Mouse (Mus musculus) skeletal muscle tissue, adult 2 months (tissue): Measurements from ENCODE around the gene Crabp2.
A peak's percentile ranks its signal among the peaks of the same experiment; 100 is the strongest.

ENCODE experiments used
- DNase-seq: peaks from one replicate; pipeline ENCODE4 v3.0.0-alpha.2; 2012; ENCODE audit warnings: low read depth, low spot score

Gene Crabp2

DNA sequence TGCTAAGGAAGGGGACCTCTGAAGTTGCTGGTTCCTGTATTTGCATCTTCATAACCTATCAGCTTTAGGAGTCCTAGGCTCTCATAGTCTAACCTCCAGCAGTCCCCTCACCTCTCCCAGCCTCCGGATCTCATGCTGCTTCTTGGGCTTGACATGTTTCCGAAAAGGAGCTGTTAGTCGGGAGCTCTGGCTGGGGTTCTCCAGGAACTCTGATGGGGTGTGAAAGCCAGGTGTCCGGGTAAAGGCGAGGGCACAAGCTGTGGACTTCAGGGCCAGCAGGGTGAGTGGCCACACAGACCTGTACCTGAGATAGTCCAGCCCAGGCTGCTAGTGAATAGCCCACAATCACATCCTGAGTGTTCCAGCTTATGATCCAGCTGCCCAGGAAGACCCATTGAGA lies 21.0 kb upstream of the Crabp2 start:
- no peak for DNase-seq

DNA sequence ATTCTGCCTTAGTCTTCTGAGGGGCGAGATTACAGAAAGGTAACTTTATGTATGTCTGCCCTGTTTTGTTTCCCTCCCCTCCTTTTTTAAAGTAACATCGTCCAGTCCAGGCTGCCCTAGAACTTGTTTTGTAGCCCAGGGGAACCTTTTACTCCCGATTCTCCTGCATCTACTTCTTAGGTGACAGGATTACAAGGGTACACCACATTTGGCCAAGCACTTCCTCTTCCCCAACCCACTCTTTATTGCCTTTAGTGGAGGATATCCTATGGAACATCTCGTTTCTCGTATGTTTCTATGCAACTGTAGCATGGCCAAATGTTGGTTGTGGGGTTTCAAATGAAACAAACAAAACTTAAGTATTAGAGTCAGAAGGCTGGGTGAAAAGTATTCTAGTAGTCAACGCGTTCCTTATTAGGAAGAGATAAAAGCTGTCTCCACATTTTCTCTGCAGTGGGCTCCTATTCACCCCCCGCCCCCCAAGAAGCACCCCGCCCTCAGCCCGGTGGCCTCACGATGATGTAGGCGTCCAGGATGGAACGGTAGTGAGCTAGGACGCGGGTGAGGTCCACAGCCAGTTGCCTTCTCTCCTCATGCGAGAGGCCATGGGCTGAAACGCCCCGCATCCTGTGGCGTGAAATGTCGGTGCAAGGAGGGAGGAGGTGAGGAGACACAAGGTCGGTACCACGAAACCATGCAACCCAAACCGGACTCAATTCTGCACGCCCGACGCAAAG lies 19.0 kb upstream of the Crabp2 start:
- DNase-seq: no peak

DNA sequence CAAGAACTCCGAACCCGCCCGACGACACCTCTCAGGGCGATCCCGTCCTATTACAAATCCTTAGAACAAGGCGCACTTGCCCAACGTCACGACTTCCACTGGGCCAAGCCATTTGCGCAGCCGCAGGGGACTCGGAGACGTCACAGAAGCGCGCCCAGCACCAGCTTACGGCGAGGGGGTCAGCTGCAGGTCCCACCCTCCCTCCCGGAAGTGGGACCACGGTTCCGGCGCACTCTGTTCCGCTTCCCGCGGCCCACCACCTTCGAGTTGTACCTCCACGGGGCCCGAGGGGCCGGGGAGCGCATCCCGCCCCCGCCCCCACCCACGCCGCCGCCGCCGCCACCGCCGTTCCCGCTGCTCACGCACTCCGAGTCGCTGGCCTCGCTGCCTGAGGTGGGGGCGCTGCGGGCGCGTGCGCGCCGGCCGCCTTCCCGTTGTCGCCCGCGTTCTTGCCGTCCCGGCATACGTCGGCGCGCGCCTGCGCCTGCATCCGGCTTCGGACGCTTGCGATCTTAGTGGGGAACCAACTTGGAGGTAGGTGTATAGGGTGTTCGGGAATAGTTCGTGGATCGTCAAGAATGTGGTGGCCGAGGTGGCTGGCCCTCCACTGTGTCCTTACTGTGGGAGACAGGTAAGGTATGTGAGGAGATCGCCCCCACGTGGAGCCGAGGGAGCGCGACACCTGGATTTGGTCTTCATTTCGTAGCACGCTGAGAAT lies 18.2 kb upstream of the Crabp2 start, which contains the start of the genes Isg20l2 and Rrnad1:
TSS of gene Isg20l2 (plus strand) at position 237 of the 718 bp plus-strand sequence.
TSS of gene Rrnad1 (minus strand) at position 640 of the 718 bp plus-strand sequence.
- peak; percentile 96 for DNase-seq

DNA sequence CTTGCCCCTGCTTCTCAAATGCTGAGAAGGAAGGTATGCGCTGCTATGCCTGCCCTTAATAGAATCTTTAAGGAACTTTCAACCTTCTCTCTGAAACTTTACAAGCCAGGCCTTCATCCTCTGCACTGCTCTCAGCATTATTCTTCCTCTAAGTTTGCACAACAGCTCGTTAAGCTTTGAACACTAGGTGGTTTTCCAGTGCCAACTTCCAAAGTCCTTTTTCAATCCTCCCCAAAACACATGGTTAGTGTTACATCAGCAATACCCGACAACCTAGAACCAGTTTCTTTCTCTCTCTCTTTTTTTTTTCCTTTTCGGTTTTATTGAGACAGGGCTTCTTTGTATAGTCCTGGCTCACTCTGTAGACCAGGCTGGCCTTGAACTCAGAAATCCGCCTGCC lies 14.4 kb upstream of the Crabp2 start:
- DNase-seq: no peak

DNA sequence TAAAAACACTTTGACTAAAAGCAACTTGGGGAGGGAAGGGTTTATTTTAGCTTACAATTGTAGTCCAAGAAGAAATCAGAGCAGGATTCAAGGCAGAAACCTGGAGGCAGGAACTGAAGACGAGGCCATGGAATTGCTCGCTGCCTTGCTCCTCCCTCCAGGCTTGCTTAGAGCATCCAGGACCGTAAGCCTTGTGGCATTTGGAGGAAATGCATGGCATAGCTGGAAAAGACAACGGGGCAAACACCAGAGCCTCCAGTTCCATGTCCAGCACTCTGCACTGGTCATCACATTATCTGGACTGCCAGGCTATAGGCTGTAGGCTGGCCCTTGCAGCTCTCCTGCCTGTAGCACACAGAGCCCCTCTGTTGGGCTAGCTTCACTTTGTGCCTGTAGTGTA lies 14.0 kb upstream of the Crabp2 start:
- no peak for DNase-seq

DNA sequence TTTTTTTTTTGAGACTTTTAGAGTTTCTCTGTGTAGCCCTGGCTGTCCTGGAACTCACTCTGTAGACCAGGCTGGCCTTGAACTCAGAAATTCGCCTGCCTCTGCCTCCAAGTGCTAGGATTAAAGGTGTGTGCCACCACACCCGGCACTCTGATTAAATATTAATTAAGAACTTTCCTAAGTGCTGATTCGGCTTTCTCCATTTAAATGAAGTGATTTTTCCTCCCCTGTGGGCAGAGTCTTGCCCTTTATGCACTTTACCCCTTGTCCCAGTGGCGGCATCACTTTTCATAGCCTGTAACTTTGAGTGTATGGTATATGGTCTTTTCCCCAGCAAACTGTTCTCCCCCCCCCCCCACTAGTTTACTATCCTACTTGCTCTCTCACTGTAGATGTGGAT lies 13.3 kb upstream of the Crabp2 start:
- DNase-seq: no peak

DNA sequence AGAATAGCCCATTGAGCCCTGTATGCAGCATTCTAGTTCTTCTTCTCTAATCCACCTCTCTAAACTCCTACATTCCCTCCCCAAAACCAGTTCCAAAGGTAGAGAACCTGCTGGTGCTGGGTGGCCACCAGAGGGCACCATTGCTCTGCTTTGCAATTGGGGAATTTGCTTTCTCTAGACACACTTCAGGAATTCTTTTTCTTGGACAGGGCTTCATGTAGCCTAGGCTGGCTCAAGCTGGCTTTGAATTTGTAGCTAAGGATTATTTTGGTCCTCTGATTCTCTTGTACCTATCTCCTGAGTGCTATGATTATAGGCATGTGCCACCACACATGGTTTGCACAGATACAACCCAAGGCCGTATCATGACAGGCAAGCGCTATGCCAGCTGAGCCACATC lies 12.7 kb upstream of the Crabp2 start:
- peak; percentile 44 for DNase-seq

DNA sequence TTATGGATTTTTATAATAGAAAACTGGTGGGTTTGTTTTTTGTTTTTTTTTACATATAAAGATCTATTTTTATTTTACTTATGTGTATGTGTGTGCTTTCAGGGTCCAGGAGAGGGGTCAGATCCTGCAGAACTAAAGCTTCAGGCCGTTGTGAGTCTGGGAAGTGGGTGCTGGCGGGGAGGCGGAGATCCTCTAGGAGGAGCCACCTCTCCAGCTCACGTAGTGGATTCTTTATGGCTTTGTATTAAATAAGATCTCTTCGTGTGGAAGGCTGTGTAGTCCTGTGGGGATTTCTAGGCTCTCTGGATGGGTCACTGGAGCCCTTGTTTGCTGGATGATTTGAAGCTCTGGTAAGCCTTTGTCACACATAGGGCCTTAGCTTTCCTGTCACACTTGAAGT lies 7.9 kb upstream of the Crabp2 start:
- no peak for DNase-seq

DNA sequence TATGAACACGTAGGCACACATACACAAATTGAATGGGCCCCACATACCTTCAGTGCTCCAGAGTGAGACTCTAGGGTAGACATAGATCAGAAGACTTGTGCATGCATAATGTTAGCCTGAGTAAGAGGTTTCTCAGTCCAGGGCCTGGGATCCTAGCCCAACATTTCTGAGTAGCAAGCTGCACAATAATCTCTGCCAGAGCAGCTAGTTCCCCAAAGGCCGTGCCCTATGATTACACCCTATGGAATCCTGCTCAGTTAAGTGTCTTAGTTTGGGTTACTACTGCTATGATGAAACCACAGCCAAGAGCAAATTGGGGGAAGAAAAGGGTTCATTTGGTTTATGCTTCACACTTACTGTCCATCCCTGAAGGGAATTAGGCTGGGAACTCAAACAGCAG lies 6.0 kb upstream of the Crabp2 start:
- DNase-seq: no peak

DNA sequence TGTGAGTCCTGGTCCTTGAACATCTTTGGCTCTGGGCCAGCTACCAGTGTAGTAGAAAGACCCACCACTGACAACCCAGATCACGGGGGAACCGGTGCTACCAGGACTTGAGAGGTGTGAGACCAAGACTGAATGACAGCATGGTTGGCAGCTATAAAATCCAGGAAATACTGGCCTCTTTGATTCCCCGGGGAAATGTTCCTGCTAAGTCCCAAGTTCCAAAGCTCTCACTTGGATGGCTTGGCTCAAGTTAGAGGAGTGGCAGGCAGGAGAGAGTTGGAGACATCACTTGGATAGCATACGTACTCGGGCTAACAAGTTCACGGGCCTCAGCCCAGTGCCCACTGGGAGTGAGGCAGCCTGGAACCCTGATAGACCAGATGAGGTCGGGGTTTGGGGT lies 4.9 kb upstream of the Crabp2 start:
- no peak for DNase-seq

DNA sequence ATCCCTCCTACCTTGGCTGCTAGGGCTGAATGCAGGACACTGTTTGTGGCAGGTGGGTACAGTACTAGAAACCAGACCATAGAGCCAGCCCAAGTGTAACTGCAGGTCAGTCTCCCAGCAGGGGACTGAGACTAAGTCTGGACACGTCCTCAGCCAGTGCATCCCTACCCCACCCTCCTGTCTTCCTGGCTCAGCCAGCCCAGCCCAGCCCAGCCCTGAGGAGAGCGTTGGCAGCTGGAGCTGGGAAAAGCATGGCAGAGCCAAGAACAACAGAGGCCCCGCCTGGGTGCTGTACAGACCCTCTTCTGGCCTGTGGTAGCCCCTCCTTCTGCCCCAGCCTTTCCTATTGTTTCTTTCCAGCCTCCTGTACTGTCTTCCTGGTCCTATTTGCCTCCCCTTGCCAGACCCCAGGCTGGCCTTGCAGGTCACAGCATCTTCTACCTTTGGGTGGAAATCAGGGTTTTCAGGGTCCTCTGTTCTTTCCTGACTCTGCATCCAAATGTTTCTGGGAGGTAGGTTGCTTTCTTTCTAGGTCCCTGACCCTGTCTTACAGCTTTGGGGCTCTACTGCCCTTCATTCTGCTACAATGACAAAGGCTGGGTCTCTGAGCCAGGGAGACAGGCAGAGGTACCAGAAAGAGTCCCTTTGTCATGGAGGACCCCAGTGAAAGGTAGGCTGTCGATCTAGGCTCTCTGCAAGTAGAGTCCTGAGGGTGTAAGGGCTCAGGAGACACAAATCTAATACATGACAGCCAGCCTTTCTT lies 3.4 kb upstream of the Crabp2 start:
- DNase-seq: no peak

DNA sequence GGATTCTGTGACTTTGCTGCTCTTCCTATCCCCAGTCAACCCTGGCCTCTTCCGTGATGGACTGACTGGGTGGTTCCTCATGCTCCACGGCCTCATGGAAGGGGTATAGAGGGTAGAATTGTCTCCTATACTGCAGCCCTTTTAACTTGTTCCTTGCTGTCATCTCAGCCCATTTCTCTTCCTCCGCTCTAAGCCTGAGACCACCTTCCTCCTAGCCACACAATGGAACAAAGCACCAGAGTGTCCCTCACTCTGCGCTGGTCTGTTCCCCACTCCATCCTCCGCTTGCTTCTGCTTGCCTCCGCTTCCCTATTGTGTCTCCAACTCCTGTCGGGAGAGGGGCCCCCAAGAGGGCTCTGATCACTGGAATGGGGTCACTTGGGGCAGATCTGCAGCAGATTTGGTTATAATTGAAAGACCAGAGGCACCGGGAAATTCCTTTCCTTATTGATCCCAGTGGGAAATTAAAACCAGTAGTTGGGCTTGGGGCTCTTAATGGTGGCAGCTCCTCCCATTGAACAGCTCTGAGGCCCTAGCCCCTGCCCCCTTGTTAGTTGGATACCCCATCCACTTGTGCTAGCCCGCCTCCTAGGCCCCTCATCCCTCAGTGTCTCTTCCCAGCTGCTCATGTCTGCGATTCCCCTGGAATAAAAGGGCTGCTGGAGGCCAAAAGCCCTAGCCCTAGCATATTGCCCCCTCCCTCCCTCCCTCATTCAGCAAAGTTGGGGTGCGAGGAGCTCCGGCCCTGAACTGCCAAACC lies 2.5 kb upstream of the Crabp2 start:
- no peak for DNase-seq

DNA sequence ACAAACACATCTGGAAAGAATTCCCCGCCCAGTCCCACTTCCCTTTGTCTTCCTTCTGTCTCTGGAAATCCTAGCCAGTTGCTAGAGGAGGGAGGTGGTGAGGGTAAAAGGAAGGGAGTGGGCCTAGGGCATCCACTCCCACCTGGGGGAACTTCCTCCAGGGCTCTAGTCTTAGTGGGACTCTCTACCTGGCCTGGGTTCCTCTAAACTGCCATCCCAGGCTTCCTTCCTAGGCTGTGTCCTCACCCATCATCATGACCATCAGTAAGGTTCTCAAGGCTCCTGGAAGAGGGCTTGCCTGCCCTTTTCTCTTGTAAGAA lies 2.0 kb upstream of the Crabp2 start:
- no peak for DNase-seq

DNA sequence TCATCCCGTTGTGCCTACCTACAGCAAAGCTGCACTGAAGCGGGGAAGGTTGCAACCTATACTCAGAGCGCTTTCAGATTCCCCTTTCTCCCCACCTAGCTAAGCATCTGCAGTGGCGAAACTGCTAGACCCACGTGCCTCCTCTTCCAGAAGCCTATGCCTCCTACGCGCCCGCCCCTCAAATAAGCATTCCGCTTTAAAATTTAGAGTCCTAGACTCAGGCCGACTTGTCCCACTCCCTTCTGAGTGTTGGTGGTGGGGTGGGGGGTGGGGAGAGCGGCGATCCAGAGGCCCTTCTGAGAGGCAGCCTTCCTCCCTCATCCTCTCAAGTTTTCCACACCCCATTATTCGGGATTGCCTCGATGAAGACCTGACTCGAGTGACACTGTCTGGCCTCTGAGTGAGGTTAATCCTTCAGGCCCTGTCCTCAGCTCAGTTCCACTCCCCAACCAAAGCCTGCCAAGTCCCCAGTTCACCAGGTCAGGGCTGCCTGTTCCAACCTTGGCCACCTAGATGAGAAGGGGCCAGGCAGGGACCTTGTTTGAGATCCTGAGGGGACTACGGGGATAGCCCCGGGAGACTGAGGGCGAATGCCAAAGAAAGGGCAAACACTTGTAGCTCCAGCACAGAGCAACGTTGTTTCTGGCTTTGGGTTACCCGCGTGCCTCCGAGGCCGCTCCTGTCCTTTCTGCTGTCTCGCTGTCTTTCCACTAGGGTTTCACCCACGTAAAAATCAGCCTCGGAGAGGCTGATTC lies 1.2 kb upstream of the Crabp2 start:
- no peak for DNase-seq

DNA sequence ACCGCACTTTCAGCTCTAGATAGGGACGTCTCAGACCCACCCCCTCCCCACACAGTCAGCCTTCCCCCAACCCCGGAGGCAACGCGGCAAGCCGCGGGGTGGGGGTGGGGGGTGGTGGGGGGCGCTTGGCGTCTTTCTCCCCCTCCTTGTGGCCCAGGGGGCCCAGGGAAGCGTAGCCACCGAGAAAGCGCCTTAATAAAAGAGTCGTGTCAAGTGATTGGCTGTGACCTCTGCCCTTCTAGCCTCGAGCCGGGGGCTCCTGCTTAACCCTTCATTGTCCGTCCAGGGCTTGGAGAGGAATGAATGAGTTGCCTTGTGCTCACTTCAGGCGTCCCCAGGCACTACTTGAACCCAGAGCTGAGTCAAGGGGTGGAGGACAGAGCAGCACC lies 661 bp upstream of the Crabp2 start:
- no peak for DNase-seq

DNA sequence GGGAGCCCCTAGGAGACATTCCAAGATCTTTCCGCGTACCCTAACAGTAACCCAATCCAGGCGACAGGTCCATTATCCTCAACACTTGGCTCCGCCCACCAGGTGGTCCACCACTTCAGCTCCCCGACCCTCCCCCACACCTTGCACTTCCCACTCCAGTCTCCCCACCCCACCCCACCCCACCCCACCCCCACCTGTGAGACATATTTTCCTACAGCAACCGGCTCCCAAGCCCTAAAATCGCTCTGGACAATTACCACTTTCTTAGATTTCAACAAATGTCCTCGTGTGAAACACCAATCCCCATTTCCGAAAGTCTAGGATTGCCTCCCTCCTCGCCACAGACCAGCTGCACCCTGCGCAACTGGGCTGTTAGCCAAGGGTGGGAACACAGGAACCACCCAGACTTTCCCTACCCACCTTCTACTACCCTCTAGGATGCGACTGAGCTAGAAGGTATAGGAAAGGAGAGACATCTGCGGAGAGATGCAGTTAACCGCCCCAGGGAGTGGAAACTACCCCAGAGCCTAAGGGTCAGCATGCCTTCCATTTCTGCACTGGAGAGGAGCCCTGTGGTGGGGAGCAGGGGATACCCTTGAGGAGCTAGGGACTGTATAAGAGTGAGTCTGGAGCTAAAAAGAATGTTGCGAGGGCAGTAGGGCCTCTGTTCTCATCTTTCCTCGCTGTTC lies 944 bp downstream of the Crabp2 start:
- DNase-seq: no peak

DNA sequence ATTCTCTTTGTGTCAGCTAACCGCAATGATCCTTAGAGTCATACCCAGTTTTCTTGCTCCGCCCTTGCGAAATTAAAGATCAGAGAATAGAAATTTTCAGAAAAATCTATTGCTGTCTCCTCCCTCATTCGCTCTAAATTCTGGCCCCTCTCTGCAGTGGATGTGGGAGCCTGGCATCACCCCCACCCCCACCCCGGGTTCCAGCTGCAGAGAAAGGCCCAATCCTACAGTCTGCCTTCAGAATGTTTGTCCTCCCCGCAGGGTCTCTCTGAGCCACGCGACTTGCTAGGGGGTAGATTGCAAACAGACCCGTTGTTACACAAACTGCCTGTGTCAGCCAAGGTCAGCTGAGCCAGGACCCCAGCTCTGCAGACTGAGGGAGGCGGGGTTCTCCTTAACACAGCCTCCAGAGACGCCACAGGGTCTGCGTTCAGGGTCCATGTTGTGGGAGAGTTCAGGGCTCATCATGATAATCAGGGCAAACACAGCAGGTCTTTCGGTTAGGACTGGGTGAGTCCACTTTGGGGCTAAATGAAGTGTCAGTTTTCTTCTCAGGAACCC lies 1.6 kb downstream of the Crabp2 start:
- no peak for DNase-seq

DNA sequence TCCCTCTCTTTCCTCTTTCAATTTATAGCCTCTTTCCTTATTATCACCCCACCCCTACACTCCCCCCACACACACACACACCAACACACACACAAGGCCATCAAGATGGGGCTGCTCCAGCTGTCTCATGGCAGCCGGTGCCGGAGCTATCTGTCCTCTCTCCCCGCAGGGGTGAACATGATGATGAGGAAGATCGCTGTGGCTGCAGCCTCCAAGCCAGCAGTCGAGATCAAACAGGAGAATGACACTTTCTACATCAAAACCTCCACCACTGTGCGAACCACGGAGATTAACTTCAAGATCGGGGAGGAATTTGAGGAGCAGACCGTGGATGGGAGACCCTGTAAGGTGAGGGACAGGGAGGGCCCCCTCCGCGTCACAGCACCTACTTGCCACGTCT lies 3.5 kb downstream of the Crabp2 start:
- no peak for DNase-seq

DNA sequence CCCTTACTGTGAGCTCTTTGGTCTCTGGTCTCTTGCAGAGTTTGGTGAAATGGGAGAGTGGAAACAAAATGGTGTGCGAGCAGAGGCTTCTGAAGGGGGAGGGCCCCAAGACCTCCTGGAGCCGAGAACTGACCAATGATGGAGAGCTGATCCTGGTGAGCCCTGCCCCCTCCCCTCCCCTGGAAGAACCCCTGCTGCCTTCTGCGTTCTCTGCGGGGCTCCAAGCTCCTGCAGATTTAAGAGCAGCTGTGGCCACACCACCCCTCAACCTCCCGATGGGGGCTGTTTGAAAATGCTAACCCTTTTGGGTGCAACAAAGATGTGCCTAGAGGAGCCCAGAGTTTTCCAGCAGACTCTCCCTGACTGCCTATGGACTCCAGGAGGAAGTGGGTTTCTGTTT lies 4.0 kb downstream of the Crabp2 start:
- DNase-seq: no peak

DNA sequence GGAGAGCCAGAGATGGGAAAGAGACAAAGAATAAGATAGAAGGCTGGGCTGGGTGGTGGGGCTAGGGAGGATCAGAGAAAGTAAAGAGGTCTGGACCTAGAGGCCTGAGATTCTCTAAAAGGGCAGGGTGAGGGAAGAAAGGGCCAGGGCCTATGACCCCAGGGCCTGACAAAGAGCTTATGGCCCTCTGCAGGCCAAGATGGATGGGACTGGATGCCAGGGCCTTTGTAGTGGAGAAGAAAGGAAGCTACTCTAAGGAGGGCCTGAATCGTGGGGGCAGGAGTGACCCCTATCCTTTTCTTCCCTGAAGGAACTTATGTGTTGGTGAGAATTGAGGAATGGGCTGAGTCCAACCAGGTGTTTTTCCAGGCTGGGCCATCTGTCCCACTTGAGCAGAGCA lies 9.6 kb downstream of the Crabp2 start:
- no peak for DNase-seq
